Mouse (Mus musculus) induced T-regulatory cell, adult 2 months (primary cell): Measurements from ENCODE around the gene Arg2.

Experiments
- DNase-seq: peaks from one replicate; pipeline ENCODE4 v3.0.0-alpha.2; 2012; ENCODE audit warnings: low read depth

Gene Arg2

GRCm38 (mm10) chr12:79130299-79131177 lies at the start of gene Arg2:
Arg2 (plus strand) TSS chr12:79130777.
- peak; percentile 87 for DNase-seq

DNA sequence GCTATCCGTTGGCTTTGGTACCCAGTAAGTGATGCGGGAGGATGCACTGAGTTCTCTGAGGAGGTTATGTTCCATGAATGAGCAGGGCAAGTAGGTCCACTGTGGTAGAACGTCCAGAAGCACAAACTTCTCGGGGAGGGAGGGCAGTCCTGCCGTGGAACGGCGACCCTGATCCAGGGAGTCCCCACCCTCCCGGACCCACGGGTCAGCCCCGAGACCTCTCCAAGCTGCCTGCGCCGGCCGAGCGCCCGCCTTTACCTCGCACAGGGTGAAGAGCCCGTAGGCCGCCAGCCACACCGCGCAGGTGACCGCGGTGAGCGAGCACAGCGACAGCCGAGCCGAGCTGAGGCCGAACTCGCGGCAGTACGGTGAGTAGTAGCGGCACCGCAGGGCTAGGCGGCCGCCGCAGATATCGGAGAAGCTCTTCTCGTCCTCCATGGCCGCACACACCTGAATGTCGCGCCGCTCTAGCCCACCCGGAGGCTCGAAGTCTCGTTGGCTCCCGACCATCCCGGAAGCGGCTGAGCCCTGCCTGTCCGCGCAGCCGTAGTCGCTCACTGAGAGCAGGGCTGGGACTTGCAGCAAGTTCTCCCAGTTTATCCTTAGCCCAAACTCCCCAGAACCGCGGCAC lies 41.3 kb upstream of the Arg2 start, which contains the start of gene Pigh:
Gene Pigh (minus strand): TSS at position 470 of the 631 bp plus-strand sequence.
- DNase-seq = peak; percentile 91

GRCm38 (mm10) chr12:79092569-79092968 lies 38.0 kb upstream of the Arg2 start:
- DNase-seq = peak; percentile 82

GRCm38 (mm10) chr12:79097106-79097752 lies 33.3 kb upstream of the Arg2 start:
- peak; percentile 73 for DNase-seq

GRCm38 (mm10) chr12:79103773-79104172 lies 26.8 kb upstream of the Arg2 start:
- no peak for DNase-seq

- peak; percentile 35 for DNase-seq
Measured at GRCm38 (mm10) chr12:79104544-79104943, 26.0 kb upstream of the Arg2 start.

- no peak for DNase-seq
Measured at GRCm38 (mm10) chr12:79105312-79105711, 25.3 kb upstream of the Arg2 start.

GRCm38 (mm10) chr12:79118991-79119390 lies 11.6 kb upstream of the Arg2 start:
- DNase-seq = no peak

- peak; percentile 41 for DNase-seq
Measured at GRCm38 (mm10) chr12:79122820-79123219, 7.8 kb upstream of the Arg2 start.

DNA sequence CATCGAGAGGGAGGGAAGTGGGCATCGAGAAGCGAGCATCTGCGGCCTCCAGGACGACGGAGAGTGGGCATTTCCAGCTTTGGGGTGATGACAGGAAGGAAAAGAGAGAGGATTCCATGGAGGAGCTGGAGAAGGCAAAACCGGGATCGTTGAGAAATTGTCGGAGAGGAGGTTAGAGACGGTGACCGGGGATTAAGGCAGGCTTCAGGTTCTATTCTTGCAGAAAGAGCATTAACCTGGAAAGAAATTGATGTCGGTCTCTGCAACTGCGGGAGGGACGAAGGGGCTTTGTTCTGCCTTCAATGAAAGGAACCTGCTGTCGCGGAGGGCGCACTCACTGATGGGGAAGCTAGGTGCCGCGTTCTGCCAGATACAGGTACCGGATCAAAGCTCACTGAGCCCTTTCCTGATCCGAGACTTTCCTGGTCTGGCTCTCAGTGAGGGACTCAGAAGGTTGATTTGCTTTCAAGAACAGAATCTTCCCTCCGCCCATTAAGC lies 650 bp downstream of the Arg2 start:
- DNase-seq = no peak

DNA sequence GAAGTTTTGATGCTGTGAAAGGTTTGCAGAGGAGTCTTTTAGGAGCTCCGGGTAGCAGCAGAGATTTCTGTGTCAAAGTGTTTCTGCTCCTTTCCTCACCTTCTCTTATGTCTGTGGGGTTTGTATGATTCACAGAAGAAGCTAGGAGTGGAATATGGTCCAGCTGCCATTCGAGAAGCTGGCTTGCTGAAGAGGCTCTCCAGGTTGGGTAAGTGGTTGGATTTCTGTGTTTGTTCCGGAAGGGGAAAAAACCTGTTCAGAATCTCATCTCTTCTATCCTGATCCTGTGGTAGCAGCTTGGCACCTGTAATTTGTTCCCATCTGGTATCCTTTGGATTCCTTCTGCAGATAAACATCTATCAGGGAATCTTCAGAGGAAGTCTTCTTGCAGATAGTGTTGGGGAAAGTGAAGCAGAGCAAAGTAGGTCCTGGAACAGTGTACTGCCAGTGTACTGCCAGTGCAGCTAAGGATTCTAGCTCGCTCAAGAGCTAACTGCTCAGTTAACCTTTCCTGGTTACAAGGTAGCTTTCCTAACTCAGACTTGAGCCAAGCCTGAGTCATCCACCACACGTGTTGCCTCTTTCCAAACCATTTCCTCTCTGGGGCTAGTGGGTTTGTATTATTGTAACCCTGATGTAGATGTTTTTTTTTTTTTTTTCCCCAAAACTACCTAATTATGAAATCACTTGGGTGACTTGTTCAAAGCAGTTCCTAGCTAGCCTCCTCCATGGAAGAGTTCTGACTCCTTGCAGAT lies 1.3 kb downstream of the Arg2 start:
- DNase-seq = peak; percentile 16

DNA sequence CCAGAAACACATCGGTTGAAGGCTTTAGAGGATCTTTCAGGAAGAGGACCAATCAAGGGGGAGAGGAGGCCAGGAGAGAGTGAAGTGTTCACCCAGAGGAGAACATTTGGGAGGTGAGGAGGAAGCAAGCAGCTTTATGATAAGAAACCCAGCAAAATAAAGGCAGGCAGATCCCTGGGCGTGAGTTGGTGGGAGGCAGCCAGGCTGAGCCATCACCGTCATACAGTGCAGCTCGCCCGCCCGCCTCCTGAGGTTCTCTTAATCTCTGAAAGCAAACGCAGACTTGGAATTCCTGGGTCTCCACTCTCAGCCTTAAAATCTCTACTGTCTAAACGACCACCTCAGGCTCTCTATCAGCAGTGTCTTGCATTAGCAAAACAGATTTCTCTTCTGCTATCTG lies 4.1 kb downstream of the Arg2 start:
- no peak for DNase-seq

DNA sequence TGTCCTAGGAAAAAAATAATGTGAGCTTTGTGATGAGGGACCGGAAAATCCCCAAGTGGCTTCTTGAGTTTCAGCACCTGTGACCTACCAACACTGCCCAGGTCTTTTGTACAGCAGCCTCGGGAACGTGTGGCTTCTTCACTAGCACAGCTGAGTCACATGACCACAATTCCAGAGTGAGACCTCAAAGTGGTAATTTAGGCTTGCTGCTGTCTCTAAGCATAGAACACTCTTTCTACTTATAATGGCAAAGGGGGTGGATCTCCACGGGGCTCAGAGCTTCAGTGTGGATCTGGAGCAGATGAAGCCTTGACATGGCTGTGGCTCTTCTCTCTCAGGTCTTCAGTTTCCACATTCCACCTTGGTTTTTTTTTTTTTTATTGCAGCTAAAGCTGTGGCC lies 4.5 kb downstream of the Arg2 start:
- no peak for DNase-seq

DNA sequence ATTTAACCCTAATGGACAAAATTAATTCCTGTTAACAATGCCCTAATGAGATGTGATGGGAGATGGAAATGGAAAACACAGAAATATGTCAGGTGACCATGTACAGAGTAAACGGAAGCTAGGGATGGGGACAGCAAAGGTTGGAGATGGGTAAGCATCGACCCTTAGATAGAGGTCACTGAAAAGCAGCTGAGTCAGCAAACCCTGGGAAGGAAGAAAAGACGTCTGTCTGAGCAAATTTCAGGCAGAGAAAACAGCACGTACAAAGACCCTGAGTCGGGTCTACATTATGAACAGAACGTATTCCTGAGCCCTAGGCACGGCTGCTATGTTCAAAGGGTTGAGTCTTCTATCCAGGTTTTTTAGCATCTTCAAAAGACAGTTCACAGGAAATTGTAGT lies 6.4 kb downstream of the Arg2 start:
- DNase-seq = no peak

GRCm38 (mm10) chr12:79138999-79139398 lies 8.4 kb downstream of the Arg2 start:
- no peak for DNase-seq

DNA sequence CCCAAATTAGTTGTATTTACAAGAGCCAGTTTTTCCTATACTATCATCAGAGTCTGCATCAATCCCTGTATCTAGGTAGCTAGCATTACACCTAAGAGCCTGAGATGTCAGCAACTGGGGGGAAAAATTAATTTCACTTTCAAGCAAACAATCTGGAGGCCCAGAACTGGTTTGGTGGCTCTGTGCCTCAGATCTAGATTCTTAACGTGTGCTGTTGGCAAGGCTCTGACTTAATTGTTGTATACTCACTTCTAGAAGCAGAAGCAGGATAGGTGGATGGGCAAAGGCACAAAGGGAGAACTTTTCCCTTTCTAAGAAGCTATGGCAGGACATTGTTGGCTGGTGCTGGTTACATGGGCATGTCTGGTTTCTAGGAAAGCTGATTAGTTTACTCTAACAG lies 8.8 kb downstream of the Arg2 start:
- DNase-seq = no peak

- no peak for DNase-seq
Measured at GRCm38 (mm10) chr12:79140811-79141210, 10.2 kb downstream of the Arg2 start.

GRCm38 (mm10) chr12:79141384-79141783 lies 10.8 kb downstream of the Arg2 start:
- DNase-seq = no peak

DNA sequence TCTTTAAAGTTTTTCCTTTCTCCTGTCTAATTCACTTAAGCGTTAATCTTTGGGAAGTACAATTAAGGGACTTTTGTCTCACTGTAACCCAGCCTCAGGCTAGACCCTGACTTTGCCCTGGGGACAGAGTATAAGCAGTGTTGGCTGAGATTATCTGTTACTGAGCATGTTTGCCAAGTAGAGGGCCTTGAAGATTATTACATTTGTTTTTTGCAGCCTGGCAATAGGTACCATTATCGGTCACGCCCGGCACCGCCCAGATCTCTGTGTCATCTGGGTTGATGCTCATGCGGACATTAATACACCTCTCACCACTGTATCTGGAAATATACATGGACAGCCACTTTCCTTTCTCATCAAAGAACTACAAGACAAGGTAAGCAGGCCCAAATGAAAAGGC lies 19.1 kb downstream of the Arg2 start:
- DNase-seq = no peak

DNA sequence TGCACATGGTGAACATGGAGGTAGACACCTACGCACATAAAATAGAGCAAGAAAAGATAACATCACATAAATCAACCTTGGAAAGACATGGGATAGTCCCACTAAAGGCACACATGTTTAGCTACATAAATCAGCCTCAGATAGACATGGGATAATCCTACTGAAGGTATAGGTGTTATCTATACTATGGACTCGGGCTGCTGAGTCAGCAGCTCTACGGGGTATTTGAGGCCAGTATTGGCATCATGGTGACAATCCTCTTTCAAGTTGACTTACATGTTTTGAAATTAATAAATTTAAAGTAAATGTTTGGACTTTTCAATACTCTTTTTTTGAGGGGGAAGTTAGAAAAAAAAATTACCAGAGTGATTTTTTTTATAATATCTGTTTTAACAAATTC lies 32.3 kb downstream of the Arg2 start:
- no peak for DNase-seq

DNA sequence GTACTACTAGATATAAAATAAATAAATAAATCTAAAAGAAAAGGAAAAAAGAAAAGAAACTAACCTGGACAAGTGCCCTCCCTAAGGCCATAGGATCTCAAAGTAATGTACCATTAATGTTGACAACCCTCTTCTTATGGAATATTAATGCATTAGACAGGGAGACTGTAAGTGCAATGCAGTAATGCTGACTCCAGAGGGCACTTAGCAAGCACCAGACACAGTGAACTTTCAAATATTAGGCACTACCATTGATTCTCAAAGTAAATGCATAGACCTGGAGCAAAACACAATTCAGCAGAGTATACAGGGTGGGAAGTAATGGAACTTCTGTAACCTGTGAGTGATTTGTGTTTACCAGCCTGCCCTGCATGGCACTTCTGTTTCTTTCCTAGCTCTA lies 38.6 kb downstream of the Arg2 start:
- DNase-seq = no peak

DNA sequence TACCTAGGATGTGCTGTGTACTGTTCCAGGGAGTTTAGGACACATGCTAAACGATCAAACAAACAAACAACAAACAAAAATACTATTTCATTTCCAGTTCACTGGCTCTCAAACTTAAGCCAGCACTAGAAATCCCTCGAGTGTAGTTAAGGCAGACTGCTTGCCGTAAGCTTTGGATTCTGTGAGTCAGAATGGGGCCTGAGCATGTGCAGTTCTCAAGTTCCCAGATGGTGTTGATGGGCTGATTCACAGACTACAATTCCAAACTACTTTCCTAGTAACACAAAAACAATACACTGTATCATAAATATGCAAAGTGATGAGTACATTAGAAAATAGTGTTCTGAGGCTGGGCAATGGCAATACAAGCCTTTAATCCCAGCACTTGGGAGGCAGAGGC lies 39.8 kb downstream of the Arg2 start:
- DNase-seq = no peak
